ENCODE assay signal across 34 mouse cellular contexts in the genomic region with DNA sequence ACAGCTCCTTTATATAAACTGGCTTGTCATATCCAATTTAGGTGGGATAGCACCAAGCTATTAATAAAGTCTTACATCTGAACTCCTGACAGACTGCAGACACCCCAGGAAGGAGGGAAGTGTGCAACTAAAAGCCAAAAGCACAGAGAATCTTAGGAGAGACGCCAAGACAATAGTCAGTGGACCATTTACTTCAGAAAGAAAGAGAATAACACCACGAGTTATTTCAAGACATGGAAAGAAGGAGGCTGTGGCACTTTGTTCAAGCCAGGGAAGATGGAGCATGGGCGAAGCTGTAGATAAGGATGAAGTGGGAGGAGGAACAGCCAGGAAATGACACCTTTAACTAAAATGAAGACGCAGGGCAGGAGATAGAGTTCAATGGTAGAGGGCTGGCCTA.
"Had no signal": no experiment of that assay in that cellular context is flagged by ENCODE, and none has a peak within 500 bp of the region (broad histone marks: within the 10 kb centered on the region; RNA-seq: fewer than 3 reads in every experiment).

No protein-coding gene starts in this region.

- H3K27me3 ChIP-seq: heart, embryonic 12.5 days; heart, embryonic 13.5 days; heart, embryonic 15.5 days; hindbrain, embryonic 12.5 days; hindbrain, embryonic 13.5 days; hindbrain, embryonic 15.5 days; intestine, embryonic 15.5 days; kidney, embryonic 15.5 days had no signal

- H3K9ac ChIP-seq: heart, embryonic 12.5 days; heart, embryonic 13.5 days; heart, embryonic 15.5 days; hindbrain, embryonic 12.5 days; hindbrain, embryonic 13.5 days; hindbrain, embryonic 14.5 days; hindbrain, embryonic 15.5 days; intestine, embryonic 15.5 days; kidney, embryonic 15.5 days had no signal

- ATAC-seq: hindbrain, embryonic 16.5 days; hindbrain, postnatal 0 days; inflammation-experienced regulatory T-cells, adult 6 months; intestine, embryonic 15.5 days; intestine, embryonic 16.5 days; intestine, postnatal 0 days had no signal

- H3K36me3 ChIP-seq: heart, embryonic 12.5 days; heart, embryonic 13.5 days; heart, embryonic 15.5 days; hindbrain, embryonic 10.5 days; hindbrain, embryonic 12.5 days; hindbrain, embryonic 13.5 days; hindbrain, embryonic 15.5 days; intestine, embryonic 15.5 days; kidney, embryonic 15.5 days had no signal

- H3K27ac ChIP-seq: heart, embryonic 13.5 days; heart, embryonic 15.5 days; hindbrain, embryonic 10.5 days; hindbrain, embryonic 12.5 days; hindbrain, embryonic 14.5 days; hindbrain, embryonic 15.5 days; hindbrain, postnatal 0 days; intestine, embryonic 15.5 days; kidney, embryonic 15.5 days; kidney, postnatal 0 days; layer of hippocampus, adult 2 months; left cerebral cortex, adult 2 months had no signal

- H3K9me3 ChIP-seq: heart, embryonic 12.5 days; heart, embryonic 13.5 days; heart, embryonic 15.5 days; hindbrain, embryonic 10.5 days; hindbrain, embryonic 12.5 days; hindbrain, embryonic 13.5 days; hindbrain, embryonic 15.5 days; intestine, embryonic 15.5 days; kidney, embryonic 15.5 days had no signal

- H3K4me3 ChIP-seq: heart, embryonic 12.5 days; heart, embryonic 13.5 days; heart, embryonic 15.5 days; hindbrain, embryonic 10.5 days; hindbrain, embryonic 12.5 days; hindbrain, embryonic 13.5 days; hindbrain, embryonic 15.5 days; intestine, embryonic 15.5 days; kidney, embryonic 15.5 days; layer of hippocampus, adult 2 months; left cerebral cortex, adult 2 months had no signal

- DNase-seq: heart, postnatal 10 days; heart, postnatal 14 days; heart, postnatal 36 days; heart, postnatal 4 days; kidney, adult 11 months; kidney, adult 18-20 months; kidney, adult 2 months; kidney, adult 8-10 months; kidney, adult 9 months; kidney, postnatal 10 days; kidney, postnatal 14 days; kidney, postnatal 25 days; kidney, postnatal 36 days; kidney, postnatal 4 days; layer of hippocampus, adult 9-11 months; layer of hippocampus, postnatal 36 days had no signal

- H3K4me1 ChIP-seq: hindbrain, embryonic 12.5 days; hindbrain, embryonic 13.5 days; hindbrain, embryonic 15.5 days; intestine, embryonic 15.5 days had no signal
